Mouse (Mus musculus): ENCODE results near the gene Tgfbr2.

GRCm38 (mm10) chr9:116193889-116194450, 18.8 kb upstream of the Tgfbr2 start:
- TF ChIP-seq CTCF (IDR thresholded peaks at IDR 0.05; ENCODE audit: extremely low read depth, insufficient read length, insufficient replicate concordance, low read depth, low read length) = no peak
- no peak for TF ChIP-seq POLR2A (IDR thresholded peaks at IDR 0.05; ENCODE audit: low read depth, low read length)

Measured in small intestine, adult 2 months (tissue).